Mouse (Mus musculus) heart, adult 11 months (tissue): ENCODE measurements around the gene Atp6v1g3.

Experiments
- DNase-seq: peaks from one replicate; pipeline ENCODE4 v3.0.0; 2022

Atp6v1g3 gene

DNA sequence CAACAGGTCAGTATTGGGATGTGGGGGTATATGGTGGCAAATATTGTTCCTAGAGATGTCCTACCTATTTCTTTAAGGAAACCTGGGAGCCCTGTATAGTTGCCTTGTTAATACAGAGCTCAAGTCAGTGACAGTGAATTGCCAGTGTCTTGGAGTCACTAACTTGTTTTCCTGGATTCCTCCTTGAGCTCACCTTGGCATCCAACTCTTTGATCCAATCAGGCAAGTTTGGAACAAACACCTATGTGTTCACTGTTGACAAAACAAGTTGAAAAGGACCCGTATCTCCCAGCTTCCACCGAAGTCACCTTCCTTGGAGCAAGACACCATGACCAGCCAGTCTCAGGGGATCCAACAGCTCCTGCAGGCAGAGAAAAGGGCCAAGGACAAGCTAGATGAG, at the start of gene Atp6v1g3:
Atp6v1g3 (plus strand) TSS at position 301 of the 400 bp plus-strand sequence.
- no peak for DNase-seq

DNA sequence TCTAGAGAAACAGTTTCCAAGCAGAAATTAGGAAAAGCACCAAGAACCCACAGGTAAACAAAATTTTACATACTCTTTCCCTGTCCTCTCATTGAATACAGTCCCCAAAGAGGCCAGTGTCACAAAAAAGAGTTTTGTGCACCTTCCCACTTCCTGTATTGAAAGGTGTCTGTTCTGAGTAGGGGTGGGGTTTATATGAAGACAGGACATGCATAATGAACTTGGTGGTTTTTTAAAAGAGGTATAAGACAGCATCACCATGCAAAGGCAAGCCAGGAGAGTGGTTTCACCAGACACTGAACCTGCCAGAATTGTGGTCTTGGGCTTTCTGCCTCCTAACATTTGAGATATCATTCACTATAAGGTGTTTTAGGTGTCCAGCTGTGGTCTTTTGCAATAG, 40.5 kb upstream of the Atp6v1g3 start:
- no peak for DNase-seq

DNA sequence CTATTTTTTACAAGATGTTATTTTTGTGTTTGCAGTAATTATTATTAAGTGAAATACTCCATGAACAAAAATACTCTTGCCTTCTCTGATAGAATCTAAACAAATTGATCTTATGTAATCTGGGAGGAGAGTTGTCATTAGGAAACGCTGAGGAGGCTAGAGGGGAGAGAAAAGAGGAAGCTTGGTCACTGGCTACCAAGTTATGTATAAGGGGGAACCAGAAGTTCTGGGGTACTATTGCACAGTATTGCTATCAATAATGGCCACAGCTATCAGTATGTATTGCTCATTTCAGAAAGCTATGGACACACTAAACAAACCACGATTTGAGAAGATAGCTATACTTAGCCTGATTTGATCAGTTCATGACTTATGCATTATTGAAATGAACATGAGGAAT, 36.3 kb upstream of the Atp6v1g3 start:
- no peak for DNase-seq

DNA sequence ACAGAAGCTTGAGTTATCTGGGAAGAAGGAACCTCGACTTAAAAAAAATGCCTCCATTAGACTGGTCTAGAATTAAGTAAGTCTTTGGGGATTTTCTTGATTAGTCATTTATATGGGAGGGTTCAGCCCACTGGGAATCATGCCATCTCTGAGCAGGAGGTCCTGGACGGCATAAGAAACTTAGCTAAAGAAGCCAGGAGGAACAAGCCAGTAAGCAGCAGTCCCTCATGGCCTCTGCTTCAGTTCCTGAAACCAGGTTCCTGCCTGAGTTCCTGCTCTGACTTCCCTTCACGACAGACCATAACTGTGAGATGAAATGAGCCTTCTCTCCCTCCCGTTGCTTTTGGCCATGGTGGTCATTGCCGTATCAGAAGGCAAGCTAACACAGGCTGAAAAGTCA, 29.6 kb upstream of the Atp6v1g3 start:
- DNase-seq: peak; percentile 90

DNA sequence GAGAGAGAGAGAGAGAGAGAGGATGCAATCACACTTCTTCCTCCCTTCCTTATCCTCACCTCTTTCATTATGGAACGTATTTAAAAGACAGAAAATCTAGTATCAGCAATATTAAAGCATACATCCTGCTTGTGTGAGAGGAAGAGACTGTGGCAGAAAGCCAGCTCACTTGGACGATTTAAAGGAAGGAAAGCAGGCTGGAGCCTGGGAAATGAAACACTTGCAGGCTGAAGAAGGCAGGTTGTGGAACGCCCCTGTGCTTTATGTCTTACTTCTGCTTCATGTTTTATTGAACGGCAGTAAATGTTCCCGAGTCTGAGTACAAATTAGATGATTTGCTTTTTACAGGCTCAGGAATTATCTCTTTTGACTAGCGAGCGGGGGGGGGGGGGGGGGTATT, 29.1 kb upstream of the Atp6v1g3 start:
- peak; percentile 91 for DNase-seq

DNA sequence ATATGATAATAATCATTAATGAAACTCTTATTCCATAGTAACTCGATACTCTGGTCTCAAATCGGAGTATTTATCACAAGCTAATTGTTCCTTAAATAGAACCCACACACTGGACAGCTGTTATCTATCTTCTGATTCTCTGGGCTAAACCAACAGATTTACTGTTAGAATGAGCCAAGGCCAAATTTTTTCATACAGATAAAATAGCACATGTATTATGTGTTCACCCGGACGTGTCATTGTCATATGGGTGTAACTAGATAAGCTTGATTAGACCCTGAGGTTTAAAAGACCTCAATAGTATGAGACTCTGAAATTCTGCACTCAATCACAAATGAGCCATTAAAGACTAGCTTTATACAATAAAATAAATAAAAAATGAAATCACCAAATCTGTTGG, 28.4 kb upstream of the Atp6v1g3 start:
- DNase-seq: no peak

DNA sequence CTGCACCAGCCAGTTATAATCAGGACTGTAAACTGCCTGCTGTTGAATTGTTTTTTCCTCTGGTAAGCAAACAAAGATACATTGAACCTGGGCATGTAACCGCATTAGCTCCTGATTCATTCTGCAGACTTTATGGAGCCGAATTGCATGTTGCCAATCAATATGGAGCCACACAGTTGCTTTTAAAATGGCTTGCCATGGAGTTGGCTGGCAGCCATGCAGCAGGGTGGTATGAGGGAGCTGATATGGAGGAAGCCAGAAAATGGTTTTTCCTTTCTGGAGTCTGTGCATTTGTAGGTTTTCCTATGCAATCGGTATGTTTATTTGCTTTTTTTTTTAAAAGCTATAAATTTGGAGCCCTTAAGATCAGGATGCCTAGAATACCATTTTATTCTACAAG, 28.0 kb upstream of the Atp6v1g3 start:
- peak; percentile 34 for DNase-seq

DNA sequence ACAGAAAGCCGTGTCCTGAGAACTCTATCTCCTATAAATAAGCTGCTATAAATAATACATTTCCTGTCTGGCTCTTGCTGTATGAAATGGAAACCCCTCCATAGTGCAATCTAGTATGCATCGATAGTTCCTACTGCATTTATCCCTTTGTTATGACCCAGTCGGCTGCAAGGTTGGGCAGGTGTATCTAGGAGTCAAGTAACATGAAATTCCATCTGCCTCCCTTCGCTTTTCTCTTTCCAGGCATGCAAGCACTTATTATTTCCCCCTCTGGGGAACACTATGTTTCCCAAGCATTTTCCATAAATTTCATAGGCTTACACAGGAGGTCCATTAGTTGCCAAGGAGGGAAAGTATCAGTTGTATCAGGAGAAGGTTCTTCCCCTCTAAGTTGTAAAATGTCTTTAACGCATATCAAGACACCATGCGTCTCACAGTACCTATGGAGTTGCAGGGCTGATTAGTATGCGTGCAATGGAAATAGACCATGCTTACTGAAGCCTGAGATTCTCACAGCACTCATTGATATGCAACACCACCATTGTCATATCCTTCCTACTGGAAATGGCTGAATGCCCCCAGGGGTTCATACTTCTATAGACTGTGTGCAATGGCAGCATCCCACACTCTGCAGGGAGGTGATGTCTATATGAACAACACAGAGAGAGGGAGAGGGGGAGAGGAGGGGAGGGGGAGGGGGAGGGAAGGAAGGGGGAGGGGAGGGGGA, 26.9 kb upstream of the Atp6v1g3 start:
- DNase-seq: no peak

DNA sequence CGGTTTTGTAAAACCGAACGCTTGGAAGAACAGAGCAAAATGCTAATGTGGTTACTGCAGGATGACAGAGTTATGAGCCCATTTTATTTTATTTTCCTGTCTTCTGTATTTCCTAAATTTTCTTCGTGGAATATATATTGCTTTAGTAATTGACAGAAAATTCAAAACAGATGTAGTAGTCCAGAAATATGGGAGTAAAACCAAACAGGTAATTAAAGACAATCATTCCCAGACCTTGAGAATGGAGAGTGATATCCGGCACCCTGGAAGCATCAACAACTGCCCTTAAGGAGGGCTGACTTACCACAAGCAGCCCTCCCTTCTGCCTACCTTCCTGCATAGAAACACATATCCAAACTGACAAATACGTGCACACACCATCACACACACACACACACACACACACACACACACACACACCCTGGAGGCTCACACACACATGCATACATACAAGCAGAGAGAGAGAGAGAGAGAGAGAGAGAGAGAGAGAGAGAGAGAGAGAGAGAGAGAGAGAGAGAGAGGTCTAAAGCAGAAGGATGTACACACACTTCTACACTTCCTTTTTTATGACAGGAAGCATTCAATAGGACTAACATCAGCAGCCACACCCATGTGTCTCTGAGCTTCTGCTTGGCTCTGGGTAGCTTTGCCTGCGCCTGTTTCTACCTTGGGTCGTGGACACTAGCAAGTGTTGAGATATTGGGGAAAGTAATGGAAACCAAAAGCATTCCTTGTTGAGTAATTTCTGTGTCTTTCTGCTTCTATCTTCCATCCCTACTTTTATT, 25.6 kb upstream of the Atp6v1g3 start:
- DNase-seq: peak; percentile 85

DNA sequence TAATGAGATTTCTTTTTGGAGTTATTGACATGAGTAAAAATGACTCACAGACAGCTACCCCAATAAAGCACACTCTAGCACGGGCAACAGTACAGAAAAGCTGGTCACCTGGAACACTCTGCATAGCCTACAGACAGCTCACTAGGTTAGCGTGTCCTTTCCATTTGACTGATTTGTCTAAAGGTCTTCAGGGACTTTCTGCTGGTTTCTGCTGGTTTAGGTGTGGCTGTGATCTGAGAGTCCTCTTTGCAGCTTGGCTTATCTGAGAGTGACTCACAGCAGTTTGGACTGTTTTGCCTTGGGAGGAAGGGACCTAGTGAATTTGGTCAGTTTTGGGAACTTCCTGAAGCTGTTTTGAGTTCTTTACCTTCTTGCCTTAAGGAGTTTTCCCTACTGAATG, 24.8 kb upstream of the Atp6v1g3 start:
- DNase-seq: peak; percentile 78

DNA sequence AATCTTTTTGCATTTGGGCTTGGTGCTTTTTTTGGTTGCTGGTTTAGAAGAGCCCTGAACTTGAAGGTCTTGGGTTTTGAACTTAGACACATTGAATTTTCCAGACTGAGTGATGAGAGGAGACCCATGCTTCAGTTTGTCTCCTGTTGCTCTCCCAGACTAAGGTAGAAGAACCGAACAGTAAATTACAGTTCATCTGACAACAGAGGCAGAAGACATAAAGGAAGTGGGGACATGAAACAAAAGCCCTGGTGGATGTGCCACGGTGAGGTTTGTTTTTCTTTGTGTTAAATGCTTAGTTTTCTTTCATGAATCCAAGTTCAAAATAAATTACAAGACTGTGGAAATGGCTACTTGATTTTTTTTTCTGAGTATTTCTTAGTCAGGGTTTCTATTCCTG, 22.6 kb upstream of the Atp6v1g3 start:
- no peak for DNase-seq

DNA sequence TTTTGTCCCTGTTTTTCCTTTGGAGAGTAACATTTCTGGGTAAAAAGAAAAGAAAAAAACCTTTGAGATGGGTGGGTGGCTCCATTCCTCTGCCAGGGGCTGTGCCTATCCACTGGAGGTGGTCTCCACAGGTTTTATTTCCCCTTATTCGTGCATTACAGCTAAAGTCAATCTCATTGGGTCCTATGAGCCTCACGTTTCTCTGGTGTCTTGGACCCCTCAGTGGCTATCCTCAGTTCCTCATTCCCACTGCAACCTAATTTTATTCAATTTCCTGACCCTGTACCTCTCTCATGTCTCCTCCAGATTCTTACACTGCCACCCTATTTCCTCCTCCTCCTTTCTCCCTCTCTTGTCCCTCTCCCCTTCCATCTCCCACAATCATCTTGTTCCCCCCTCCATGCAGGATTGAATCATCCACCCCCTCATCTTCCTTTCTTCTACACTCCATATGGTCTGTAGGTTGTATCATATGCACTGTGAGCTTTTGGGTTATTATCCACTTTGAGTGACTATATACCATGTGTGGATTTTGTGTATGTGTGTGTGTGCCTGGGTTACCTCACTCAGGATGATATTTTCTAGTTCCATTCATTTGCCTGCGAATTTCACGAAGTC, 17.3 kb upstream of the Atp6v1g3 start:
- DNase-seq: no peak

DNA sequence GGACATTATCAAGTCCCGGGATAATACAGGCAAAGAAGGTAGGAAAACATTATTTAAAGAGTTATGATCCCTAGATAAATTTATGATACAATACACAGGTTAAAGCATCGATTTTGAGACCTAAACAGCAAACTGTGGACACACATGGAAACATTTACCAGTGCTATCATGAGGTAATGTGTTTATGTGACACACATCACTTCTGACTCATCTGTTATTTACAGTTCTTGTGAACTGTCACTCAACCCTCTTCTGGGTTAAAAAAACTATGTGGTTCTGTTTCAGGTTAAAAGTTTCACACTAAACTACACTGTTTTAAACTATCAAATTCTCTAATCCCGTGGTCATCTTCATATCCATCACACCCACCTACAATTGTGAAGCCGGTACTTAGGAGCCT, 14.8 kb upstream of the Atp6v1g3 start:
- DNase-seq: peak; percentile 40

DNA sequence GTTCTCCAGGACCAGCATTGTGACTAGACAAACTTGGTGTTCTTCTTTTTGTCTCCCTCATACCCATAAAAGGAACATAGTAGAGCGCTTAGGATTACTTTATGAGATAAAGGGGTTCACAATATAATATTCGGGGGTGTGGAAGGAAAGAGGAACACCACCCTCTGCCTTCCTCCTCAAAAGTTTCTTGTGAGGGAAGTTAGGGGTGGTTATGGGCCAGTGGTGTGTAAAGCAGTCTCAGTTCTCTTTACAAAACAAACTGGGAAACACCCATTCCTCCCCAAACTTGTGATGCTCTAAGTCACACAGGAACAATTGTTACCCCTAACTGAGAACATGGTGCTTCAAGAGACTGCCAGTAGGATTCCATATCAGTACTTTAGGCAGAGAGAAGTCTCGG, 12.0 kb upstream of the Atp6v1g3 start:
- peak; percentile 89 for DNase-seq

DNA sequence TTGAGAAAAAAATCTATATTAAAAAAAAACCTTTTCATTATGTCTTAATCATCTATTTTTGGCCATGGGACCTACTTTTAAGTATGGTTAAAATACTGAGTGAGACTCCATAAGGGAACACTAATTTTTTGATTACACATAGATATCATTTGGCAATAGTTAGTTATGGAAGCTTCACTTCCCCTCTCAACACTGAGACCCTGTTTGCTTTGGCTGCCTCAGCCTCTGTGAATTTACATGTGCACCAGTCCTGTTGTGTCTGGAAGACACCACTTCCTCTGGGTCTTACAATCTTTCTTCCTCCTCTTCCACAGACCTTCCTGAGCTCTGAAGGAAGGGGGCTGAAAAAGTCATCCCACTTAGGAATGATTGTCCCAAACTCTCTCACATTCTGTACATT, 11.1 kb upstream of the Atp6v1g3 start:
- peak; percentile 76 for DNase-seq

DNA sequence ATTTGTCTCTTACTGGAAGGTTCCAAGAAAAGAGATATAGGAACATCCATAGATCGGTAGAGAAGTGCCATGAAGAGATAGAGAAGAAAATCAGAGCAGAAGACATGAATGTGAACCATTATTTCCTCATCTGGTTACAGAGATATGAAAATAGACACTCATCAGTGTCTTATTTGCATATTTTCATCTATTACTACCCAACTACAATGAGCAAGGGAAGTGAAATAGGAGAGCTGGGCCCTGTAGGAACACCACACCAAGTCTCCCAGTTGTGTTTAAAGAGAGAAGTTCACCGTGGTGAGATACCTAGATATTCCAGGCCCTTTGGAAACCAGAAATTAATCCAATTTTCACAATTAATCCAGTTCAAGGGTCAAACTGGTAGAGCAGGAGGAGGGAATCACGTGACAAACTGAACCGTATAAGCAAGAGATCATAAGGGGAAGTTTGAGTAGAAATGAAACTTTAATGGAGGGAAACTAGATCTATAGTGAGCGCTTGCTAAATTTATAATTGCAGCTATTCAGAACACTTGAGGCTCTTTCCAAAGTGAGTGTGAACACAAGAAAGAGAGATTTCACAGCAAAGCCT, 6.0 kb upstream of the Atp6v1g3 start:
- no peak for DNase-seq

DNA sequence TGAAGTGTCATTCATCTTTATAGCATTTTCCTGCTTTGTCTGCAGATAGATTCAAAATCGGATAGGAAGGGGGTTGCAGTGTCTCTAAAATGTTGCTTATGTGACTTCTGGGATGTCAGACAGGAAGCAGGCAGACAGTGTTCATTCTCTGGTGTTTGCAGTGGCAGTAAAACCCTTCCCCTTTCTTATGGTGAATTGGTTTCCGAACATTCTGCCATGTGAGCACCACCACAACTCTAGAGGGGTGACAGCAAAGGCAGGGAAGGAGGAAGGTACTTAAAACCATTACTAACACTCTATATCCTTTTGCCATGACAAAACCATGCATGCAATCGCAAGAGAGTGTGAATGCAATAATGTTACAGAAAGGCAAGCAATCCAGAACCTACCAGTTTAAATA, 1.4 kb downstream of the Atp6v1g3 start:
- no peak for DNase-seq

DNA sequence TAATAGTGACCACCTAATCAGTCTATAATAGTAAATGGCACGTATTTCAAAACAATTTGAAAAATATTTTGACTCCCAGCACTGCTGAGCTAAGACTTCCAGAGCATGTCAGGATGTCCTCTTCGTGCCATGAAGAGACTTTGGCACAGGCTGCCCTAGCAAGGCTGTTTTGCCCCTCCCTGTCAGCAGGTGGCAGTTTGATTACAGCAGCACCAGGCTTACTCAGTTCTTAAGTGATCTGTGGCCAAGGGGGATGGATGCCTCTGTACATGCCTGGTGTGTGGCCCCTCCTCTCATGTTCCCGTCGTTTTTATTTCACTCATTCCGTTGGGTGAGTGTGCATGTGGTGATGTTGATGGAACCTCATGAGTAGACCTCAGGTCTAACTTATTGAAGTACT, 2.3 kb downstream of the Atp6v1g3 start:
- no peak for DNase-seq

DNA sequence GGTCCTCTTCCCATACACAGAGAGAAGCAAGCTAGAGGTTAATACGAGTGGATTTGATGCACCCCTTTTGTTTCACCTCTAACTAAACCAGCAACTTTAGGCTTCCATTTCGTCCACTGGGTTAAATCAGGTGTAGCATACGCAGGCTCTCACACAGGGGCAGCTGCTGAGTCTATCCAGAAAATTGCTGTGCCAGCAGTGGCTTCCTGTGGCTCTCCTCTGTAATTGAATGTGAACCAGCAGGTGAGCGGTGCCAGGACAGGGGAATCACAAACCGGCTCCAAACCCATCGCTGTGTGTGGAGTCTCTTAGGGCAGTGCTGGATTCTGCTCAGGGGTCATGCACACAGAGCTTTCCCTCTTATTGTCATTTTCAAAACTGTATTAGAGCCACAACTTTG, 7.6 kb downstream of the Atp6v1g3 start:
- no peak for DNase-seq

DNA sequence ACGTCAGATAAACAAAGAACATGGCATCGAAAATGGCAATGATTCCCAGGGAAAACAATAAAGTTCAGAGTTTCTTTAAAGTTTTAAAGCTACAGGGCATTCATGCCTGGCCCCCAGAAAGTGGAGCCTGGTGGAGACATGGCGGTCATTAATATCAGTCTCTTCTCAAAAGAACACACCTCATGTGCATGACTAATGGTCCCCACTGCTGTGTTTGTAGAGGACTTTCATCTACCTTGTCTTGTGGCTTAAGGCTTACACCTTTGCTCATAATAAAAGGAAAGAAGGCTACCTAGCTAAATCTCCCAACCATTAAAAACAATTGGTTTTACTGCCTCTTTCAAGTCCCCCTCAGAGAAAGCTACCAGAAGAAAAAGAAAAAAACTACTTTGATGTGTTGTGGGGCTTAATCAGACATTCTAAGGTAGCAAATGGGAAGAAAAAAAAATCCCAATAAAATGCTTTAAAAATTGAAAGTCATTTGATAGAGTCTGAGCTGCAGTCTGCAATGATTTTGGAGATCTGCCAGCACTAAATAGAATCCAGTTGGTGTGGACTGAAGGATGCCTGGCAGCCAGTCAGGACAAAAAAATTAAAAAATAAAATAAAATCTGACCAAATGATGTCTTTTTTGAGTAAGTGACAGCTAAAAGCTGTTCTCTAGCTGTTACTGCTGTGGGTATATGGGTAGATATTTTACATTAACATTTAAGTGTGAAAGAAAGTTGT, 9.0 kb downstream of the Atp6v1g3 start:
- no peak for DNase-seq

DNA sequence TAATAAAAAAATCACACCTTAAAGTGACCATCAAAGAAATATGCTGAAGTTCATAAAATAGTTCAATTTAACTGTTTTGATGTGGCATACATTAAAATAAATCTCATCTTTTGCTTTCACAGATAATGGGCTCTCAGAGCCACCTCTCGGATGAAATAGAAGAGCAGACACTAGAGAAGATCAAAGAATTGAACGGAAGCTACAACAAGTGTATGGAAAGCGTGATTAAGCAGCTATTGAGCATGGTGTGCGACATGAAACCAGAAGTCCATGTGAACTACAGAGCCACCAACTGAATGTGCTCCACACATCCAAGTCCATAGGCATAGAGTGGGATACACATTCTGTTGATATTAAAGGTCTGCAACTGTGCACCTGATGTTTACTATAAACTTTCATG, 14.1 kb downstream of the Atp6v1g3 start:
- DNase-seq: no peak

DNA sequence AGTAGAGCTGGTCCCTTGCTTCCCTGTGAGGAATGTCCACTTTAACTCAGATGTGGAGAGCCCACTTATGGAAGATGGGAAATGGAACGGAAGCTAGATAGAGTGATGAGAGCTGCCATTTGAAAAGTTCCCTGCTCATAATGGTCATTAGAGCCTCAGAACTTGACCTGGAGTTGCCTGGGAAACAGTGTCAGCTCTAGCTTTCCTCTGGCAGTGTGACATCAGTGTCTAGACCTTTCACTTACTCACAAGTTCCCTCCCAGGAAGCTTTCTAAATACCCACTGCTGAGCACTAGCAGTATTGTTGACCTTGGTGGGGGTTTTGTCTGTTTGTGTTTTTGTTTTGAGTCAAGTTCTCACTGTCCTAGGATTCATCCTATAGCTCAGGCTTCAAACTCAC, 15.2 kb downstream of the Atp6v1g3 start:
- DNase-seq: no peak
